Mouse (Mus musculus): ENCODE results near the gene Trrap. TPM values are rescaled to one million over a fixed set of nuclear protein-coding genes. Genes with fewer than 3 reads are reported as not detected.
A peak's percentile ranks its signal among the peaks of the same experiment; 100 is the strongest.

Trrap gene
- polyA plus RNA-seq, 1 experiment from 2014 or later: 59.5 TPM

- H3K36me3 ChIP-seq: peaks cover 100% of the 10 kb centered on the region
- H3K4me1 ChIP-seq: no peaks in the 10 kb centered on the region
- H3K4me2 ChIP-seq: no peak overlapping the region
- WGBS: 91% methylated on average over 10 of the region's 10 CpGs
- H3K27me3 ChIP-seq: no peaks in the 10 kb centered on the region
- H3K9ac ChIP-seq: no peak overlapping the region
- no peak for ATAC-seq (ENCODE audit: insufficient number of reproducible peaks, low FRiP score, low TSS enrichment, low read depth)
- H3K9me3 ChIP-seq: no peaks in the 10 kb centered on the region
- H3K27ac ChIP-seq: no peak overlapping the region
- H3K4me3 ChIP-seq: no peak overlapping the region
These were observed 82.4 kb downstream of the Trrap start for GRCm38 (mm10) chr5:144849932-144850331.

GRCm38 (mm10) chr5:144851820-144852219, 84.3 kb downstream of the Trrap start:
- peaks cover 98% of the 10 kb centered on the region for H3K36me3 ChIP-seq
- 93% methylated on average over 3 of the region's 3 CpGs for WGBS

GRCm38 (mm10) chr5:144853931-144854330, 86.4 kb downstream of the Trrap start:
- 88% methylated on average over 5 of the region's 5 CpGs for WGBS
- H3K27ac ChIP-seq: no peak overlapping the region
- peaks cover 96% of the 10 kb centered on the region for H3K36me3 ChIP-seq
- ATAC-seq (ENCODE audit: insufficient number of reproducible peaks, low FRiP score, low TSS enrichment, low read depth): no peak
- no peak overlapping the region for H3K4me2 ChIP-seq
- H3K27me3 ChIP-seq: no peaks in the 10 kb centered on the region
- H3K9me3 ChIP-seq: no peaks in the 10 kb centered on the region
- H3K9ac ChIP-seq: no peak overlapping the region
- no peaks in the 10 kb centered on the region for H3K4me1 ChIP-seq
- H3K4me3 ChIP-seq: no peak overlapping the region

More at GRCm38 (mm10) chr5:144851820-144852219, 84.3 kb downstream of the Trrap start:
- Histone ChIP-seq H3K4me2 (no peak overlapping the region), H3K27ac (no peak overlapping the region), H3K9ac (no peak overlapping the region), H3K4me1 (no peaks in the 10 kb centered on the region), H3K4me3 (no peak overlapping the region), H3K9me3 (no peaks in the 10 kb centered on the region), H3K27me3 (no peaks in the 10 kb centered on the region)
- ATAC-seq (ENCODE audit: insufficient number of reproducible peaks, low FRiP score, low TSS enrichment, low read depth): no peak

- H3K4me2 ChIP-seq: no peak overlapping the region
- peaks cover 5% of the 10 kb centered on the region; the same call in 1 of the 2 replicates for H3K9me3 ChIP-seq
- no peak overlapping the region for H3K4me3 ChIP-seq
- H3K4me1 ChIP-seq: no peaks in the 10 kb centered on the region
- H3K27me3 ChIP-seq: no peaks in the 10 kb centered on the region
- 86% methylated on average over 6 of the region's 6 CpGs for WGBS
- ATAC-seq (ENCODE audit: insufficient number of reproducible peaks, low FRiP score, low TSS enrichment, low read depth): no peak
- H3K36me3 ChIP-seq: peaks cover 95% of the 10 kb centered on the region
- no peak overlapping the region for H3K27ac ChIP-seq
- no peak overlapping the region for H3K9ac ChIP-seq
These were observed 88.4 kb downstream of the Trrap start for GRCm38 (mm10) chr5:144855936-144856335.

GRCm38 (mm10) chr5:144858527-144858926, 91.0 kb downstream of the Trrap start:
- WGBS: 94% methylated on average over 15 of the region's 15 CpGs
- Histone ChIP-seq H3K9me3 (peaks cover 9% of the 10 kb centered on the region; the same call in 1 of the 2 replicates), H3K27me3 (no peaks in the 10 kb centered on the region), H3K4me2 (no peak overlapping the region), H3K4me3 (no peak overlapping the region), H3K36me3 (peaks cover 74% of the 10 kb centered on the region), H3K27ac (no peak overlapping the region), H3K9ac (no peak overlapping the region), H3K4me1 (no peaks in the 10 kb centered on the region)
- ATAC-seq (ENCODE audit: insufficient number of reproducible peaks, low FRiP score, low TSS enrichment, low read depth): no peak

- Histone ChIP-seq H3K4me1 (no peaks in the 10 kb centered on the region), H3K9ac (no peak overlapping the region), H3K27me3 (no peaks in the 10 kb centered on the region), H3K27ac (no peak overlapping the region), H3K4me3 (no peak overlapping the region), H3K36me3 (peaks cover 66% of the 10 kb centered on the region), H3K4me2 (no peak overlapping the region), H3K9me3 (peaks cover 9% of the 10 kb centered on the region; the same call in 1 of the 2 replicates)
- 89% methylated on average over 9 of the region's 9 CpGs for WGBS
- ATAC-seq (ENCODE audit: insufficient number of reproducible peaks, low FRiP score, low TSS enrichment, low read depth): no peak
These were observed 91.8 kb downstream of the Trrap start for GRCm38 (mm10) chr5:144859284-144859683.

- Histone ChIP-seq H3K4me3 (no peak overlapping the region), H3K36me3 (peaks cover 51% of the 10 kb centered on the region), H3K27ac (no peak overlapping the region), H3K9me3 (peaks cover 9% of the 10 kb centered on the region; the same call in 1 of the 2 replicates), H3K4me1 (no peaks in the 10 kb centered on the region), H3K4me2 (no peak overlapping the region), H3K9ac (no peak overlapping the region), H3K27me3 (no peaks in the 10 kb centered on the region)
- 96% methylated on average over 8 of the region's 8 CpGs for WGBS
- no peak for ATAC-seq (ENCODE audit: insufficient number of reproducible peaks, low FRiP score, low TSS enrichment, low read depth)
These were observed 93.4 kb downstream of the Trrap start for GRCm38 (mm10) chr5:144860913-144861312.

GRCm38 (mm10) chr5:144866923-144867322, 99.4 kb downstream of the Trrap start:
- 73% methylated on average over 8 of the region's 8 CpGs for WGBS
- Histone ChIP-seq H3K9ac (no peak overlapping the region), H3K27ac (no peak overlapping the region), H3K4me2 (no peak overlapping the region), H3K4me3 (no peak overlapping the region), H3K9me3 (no peaks in the 10 kb centered on the region), H3K36me3 (no peaks in the 10 kb centered on the region), H3K4me1 (peaks cover 3% of the 10 kb centered on the region; the same call in 1 of the 2 replicates), H3K27me3 (no peaks in the 10 kb centered on the region)
- ATAC-seq (ENCODE audit: insufficient number of reproducible peaks, low FRiP score, low TSS enrichment, low read depth): no peak

- ATAC-seq (ENCODE audit: insufficient number of reproducible peaks, low FRiP score, low TSS enrichment, low read depth): no peak
- Histone ChIP-seq H3K36me3 (no peaks in the 10 kb centered on the region), H3K4me1 (peaks cover 6% of the 10 kb centered on the region; the same call in 1 of the 2 replicates), H3K4me2 (no peak overlapping the region), H3K27me3 (no peaks in the 10 kb centered on the region), H3K9me3 (no peaks in the 10 kb centered on the region), H3K27ac (no peak overlapping the region), H3K9ac (no peak overlapping the region), H3K4me3 (no peak overlapping the region)
- WGBS: 65% methylated on average over 7 of the region's 7 CpGs
These were observed 101.9 kb downstream of the Trrap start for GRCm38 (mm10) chr5:144869466-144869865.

GRCm38 (mm10) chr5:144870782-144871181, 103.2 kb downstream of the Trrap start:
- no peaks in the 10 kb centered on the region for H3K9me3 ChIP-seq
- H3K27ac ChIP-seq: peak overlapping the region; percentile 33
- H3K4me3 ChIP-seq: no peak overlapping the region
- no peak for ATAC-seq (ENCODE audit: insufficient number of reproducible peaks, low FRiP score, low TSS enrichment, low read depth)
- H3K36me3 ChIP-seq: no peaks in the 10 kb centered on the region
- H3K9ac ChIP-seq: no peak overlapping the region
- peaks cover 6% of the 10 kb centered on the region; the same call in 1 of the 2 replicates for H3K4me1 ChIP-seq
- 25% methylated on average over 7 of the region's 7 CpGs for WGBS
- no peak overlapping the region for H3K4me2 ChIP-seq
- no peaks in the 10 kb centered on the region for H3K27me3 ChIP-seq

GRCm38 (mm10) chr5:144871775-144872174, 104.2 kb downstream of the Trrap start:
- no peak overlapping the region for H3K4me2 ChIP-seq
- peaks cover 4% of the 10 kb centered on the region for H3K36me3 ChIP-seq
- no peak overlapping the region for H3K9ac ChIP-seq
- no peaks in the 10 kb centered on the region for H3K9me3 ChIP-seq
- 84% methylated on average over 1 of the region's 1 CpGs for WGBS
- H3K27me3 ChIP-seq: no peaks in the 10 kb centered on the region
- no peak for ATAC-seq (ENCODE audit: insufficient number of reproducible peaks, low FRiP score, low TSS enrichment, low read depth)
- peaks cover 6% of the 10 kb centered on the region; the same call in 1 of the 2 replicates for H3K4me1 ChIP-seq
- no peak overlapping the region for H3K4me3 ChIP-seq
- no peak overlapping the region for H3K27ac ChIP-seq

- Histone ChIP-seq H3K27me3 (no peaks in the 10 kb centered on the region), H3K4me3 (no peak overlapping the region), H3K4me1 (peaks cover 6% of the 10 kb centered on the region; the same call in 1 of the 2 replicates), H3K4me2 (no peak overlapping the region), H3K9me3 (no peaks in the 10 kb centered on the region), H3K9ac (no peak overlapping the region), H3K27ac (no peak overlapping the region), H3K36me3 (peaks cover 10% of the 10 kb centered on the region)
- ATAC-seq (ENCODE audit: insufficient number of reproducible peaks, low FRiP score, low TSS enrichment, low read depth): no peak
- WGBS: 64% methylated on average over 5 of the region's 5 CpGs
These were observed 104.8 kb downstream of the Trrap start for GRCm38 (mm10) chr5:144872326-144872725.

- Histone ChIP-seq H3K27ac (no peak overlapping the region), H3K27me3 (no peaks in the 10 kb centered on the region), H3K4me2 (no peak overlapping the region), H3K9me3 (no peaks in the 10 kb centered on the region), H3K9ac (no peak overlapping the region), H3K4me1 (peaks cover 6% of the 10 kb centered on the region; the same call in 1 of the 2 replicates), H3K36me3 (peaks cover 15% of the 10 kb centered on the region), H3K4me3 (no peak overlapping the region)
- ATAC-seq (ENCODE audit: insufficient number of reproducible peaks, low FRiP score, low TSS enrichment, low read depth): no peak
- WGBS: 52% methylated on average over 3 of the region's 3 CpGs
These were observed 105.3 kb downstream of the Trrap start for GRCm38 (mm10) chr5:144872867-144873266.
